Mouse (Mus musculus) left cerebral cortex, adult 9 months (tissue): Measurements from ENCODE around the gene Bnc2.
A peak's percentile ranks its signal among the peaks of the same experiment; 100 is the strongest.

Experiments used
- DNase-seq, 2 experiments: peaks; one replicate each; pipeline ENCODE4 v3.0.0; 2022; ENCODE audit warnings: low spot score in 2 of 2

Bnc2 gene

GRCm38 (mm10) chr4:84431677-84432515 is 243.2 kb downstream of the Bnc2 start:
- DNase-seq, result no peak

GRCm38 (mm10) chr4:84427955-84428354 is 247.1 kb downstream of the Bnc2 start:
- no peak for DNase-seq

GRCm38 (mm10) chr4:84411431-84411830 is 263.6 kb downstream of the Bnc2 start:
- no peak for DNase-seq

- no peak for DNase-seq
Observed at GRCm38 (mm10) chr4:84407328-84408028, 267.6 kb downstream of the Bnc2 start.

- no peak for DNase-seq
Observed at GRCm38 (mm10) chr4:84403356-84404145, 271.5 kb downstream of the Bnc2 start.

- DNase-seq, result peak; percentile 19 to 43
Observed at GRCm38 (mm10) chr4:84388991-84389390, 286.1 kb downstream of the Bnc2 start.

GRCm38 (mm10) chr4:84385156-84385555 is 289.9 kb downstream of the Bnc2 start:
- DNase-seq, result no peak

GRCm38 (mm10) chr4:84379289-84379688 is 295.8 kb downstream of the Bnc2 start:
- no peak for DNase-seq

- DNase-seq, result no peak
Observed at GRCm38 (mm10) chr4:84377513-84377912, 297.6 kb downstream of the Bnc2 start.

GRCm38 (mm10) chr4:84362337-84362823 is 312.7 kb downstream of the Bnc2 start:
- DNase-seq, result no peak

- no peak for DNase-seq
Observed at GRCm38 (mm10) chr4:84361165-84361564, 313.9 kb downstream of the Bnc2 start.

GRCm38 (mm10) chr4:84359996-84360395 is 315.1 kb downstream of the Bnc2 start:
- DNase-seq, result no peak

- no peak for DNase-seq
Observed at GRCm38 (mm10) chr4:84358204-84358603, 316.9 kb downstream of the Bnc2 start.

GRCm38 (mm10) chr4:84357382-84357781 is 317.7 kb downstream of the Bnc2 start:
- DNase-seq, result no peak

- no peak for DNase-seq
Observed at GRCm38 (mm10) chr4:84356468-84357153, 318.5 kb downstream of the Bnc2 start.

- no peak for DNase-seq
Observed at GRCm38 (mm10) chr4:84352656-84353055, 322.4 kb downstream of the Bnc2 start.

- no peak for DNase-seq
Observed at GRCm38 (mm10) chr4:84349536-84349935, 325.5 kb downstream of the Bnc2 start.

GRCm38 (mm10) chr4:84339172-84339571 is 335.9 kb downstream of the Bnc2 start:
- DNase-seq, result no peak

GRCm38 (mm10) chr4:84331995-84332394 is 343.1 kb downstream of the Bnc2 start:
- DNase-seq, result no peak

- no peak for DNase-seq
Observed at GRCm38 (mm10) chr4:84331450-84331849, 343.6 kb downstream of the Bnc2 start.

GRCm38 (mm10) chr4:84330509-84330908 is 344.6 kb downstream of the Bnc2 start:
- no peak for DNase-seq
